Mouse (Mus musculus): ENCODE measurements around the gene Rtkn. TPM values are rescaled to one million over a fixed set of nuclear protein-coding genes. Genes with fewer than 3 reads are reported as not detected.

Rtkn gene
- polyA plus RNA-seq, 1 experiment from 2014 or later = 38.5 TPM

DNA sequence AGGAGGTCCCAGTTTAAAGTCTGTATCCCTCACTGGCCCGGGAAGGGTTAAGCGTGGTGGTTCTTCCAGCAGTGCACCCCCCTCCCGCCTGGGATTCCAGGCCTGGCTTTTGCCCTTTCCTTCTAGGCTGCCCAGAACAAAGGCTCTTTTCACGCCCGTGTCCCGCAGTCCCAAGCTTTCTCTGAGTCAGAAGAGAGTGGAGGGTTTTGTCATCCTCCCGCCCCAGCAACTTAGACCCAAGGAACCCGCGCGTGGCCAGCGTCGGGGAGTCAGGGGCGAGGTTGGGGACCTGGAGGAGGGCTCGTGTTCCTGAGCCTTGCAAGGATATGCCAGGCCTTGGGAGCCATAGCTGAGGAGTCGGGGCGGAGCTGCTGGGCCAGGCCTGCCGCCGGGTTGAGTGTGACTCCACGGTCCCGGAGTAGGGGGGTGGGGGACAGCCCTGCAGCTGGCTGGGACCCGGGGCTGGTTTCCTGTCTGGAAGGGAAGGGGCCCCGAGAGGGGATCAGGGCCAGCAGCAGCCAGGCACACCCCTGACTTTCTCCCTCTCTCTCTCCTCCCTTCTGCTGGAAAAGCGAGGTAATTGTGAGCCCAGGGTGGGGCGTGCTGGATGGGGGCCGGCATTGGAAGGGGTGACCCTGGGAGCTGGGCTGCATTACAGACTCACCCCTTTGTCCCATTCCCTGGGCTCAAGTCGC is 1.8 kb downstream of the Rtkn start:
- DNase-seq (ENCODE audit: low spot score) (peak; percentile 93), ATAC-seq (replicated peaks; ENCODE audit: low FRiP score, low read depth) (peak; percentile 67)
- Histone ChIP-seq H3K4me1 (replicated peaks; ENCODE audit: insufficient read depth, low read length) (peaks cover 33% of the 10 kb centered on the region), H3K36me3 (ENCODE audit: insufficient read depth, low read length) (0 out of 2 replicates have a peak, but pooled peaks cover 4% of the 10 kb centered on the region), H3K9me3 (replicated peaks; ENCODE audit: low read length) (no peaks in the 10 kb centered on the region), H3K9ac (ENCODE audit: low read depth, low read length) (peak overlapping the region; percentile 83), H3K27me3 (ENCODE audit: insufficient read depth, low read length) (no peaks in the 10 kb centered on the region), H3K27ac (peak overlapping the region; percentile 100), H3K4me3 (replicated peaks; ENCODE audit: low read depth, low read length) (peak overlapping the region; percentile 53), H3K4me2 (ENCODE audit: low read length) (peak overlapping the region; percentile 87)
- no peak for TF ChIP-seq CTCF (IDR thresholded peaks at IDR 0.05; ENCODE audit: low read depth)
- under 1% methylated on average over 26 of the region's 26 CpGs for WGBS

DNA sequence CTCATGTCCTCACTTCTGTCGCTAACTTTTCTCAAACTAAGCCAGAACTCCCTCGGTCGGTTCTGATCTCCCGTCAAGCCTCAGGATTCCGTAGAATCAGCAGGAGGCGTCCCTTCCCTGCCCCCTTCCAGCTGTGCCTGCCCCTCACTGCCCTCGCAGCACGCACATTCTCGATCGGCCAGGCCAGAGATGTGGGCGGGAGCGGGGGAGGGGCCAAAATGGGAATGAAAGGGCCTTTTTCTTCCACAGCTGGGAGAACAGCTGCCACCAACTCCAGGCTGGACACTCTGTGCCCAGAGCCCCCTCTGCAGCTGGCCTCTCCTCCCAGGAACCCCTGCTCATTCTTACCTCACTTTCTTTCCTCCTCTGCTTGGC is 2.3 kb downstream of the Rtkn start:
- Histone ChIP-seq H3K9ac (ENCODE audit: low read depth, low read length) (peak overlapping the region; percentile 83), H3K4me3 (replicated peaks; ENCODE audit: low read depth, low read length) (peak overlapping the region; percentile 53), H3K9me3 (replicated peaks; ENCODE audit: low read length) (no peaks in the 10 kb centered on the region), H3K4me2 (ENCODE audit: low read length) (peak overlapping the region; percentile 87), H3K36me3 (ENCODE audit: insufficient read depth, low read length) (0 out of 2 replicates have a peak, but pooled peaks cover 4% of the 10 kb centered on the region), H3K27ac (peak overlapping the region; percentile 100), H3K27me3 (ENCODE audit: insufficient read depth, low read length) (no peaks in the 10 kb centered on the region), H3K4me1 (replicated peaks; ENCODE audit: insufficient read depth, low read length) (peaks cover 38% of the 10 kb centered on the region)
- DNase-seq (ENCODE audit: low spot score) (peak; percentile 96), ATAC-seq (replicated peaks; ENCODE audit: low FRiP score, low read depth) (peak; percentile 61)
- peak; percentile 21; the same call in 1 of the 2 replicates for TF ChIP-seq CTCF (IDR thresholded peaks at IDR 0.05; ENCODE audit: low read depth)
- WGBS = under 1% methylated on average over 12 of the region's 12 CpGs

DNA sequence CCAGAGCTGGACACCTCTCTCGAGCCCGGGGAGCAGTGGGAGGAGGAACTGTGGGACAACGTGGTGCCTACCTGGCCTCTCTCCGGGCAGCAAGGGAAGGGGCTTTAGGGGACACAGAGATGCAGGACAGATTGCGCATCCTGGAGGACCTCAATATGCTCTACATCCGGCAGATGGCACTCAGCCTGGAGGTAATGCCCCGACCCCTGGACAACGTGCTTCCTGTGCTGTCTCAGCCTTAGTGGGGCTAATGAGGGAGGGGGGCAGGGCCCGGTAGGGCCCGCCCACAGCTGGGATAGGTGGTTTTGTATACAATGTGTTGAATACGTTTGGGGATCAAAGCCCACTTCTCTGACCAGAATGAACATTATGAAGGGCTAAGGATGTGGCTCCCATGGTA is 2.8 kb downstream of the Rtkn start:
- Histone ChIP-seq H3K9ac (ENCODE audit: low read depth, low read length) (peak overlapping the region; percentile 83), H3K4me3 (replicated peaks; ENCODE audit: low read depth, low read length) (peak overlapping the region; percentile 53), H3K36me3 (ENCODE audit: insufficient read depth, low read length) (0 out of 2 replicates have a peak, but pooled peaks cover 4% of the 10 kb centered on the region), H3K27ac (peak overlapping the region; percentile 100), H3K9me3 (replicated peaks; ENCODE audit: low read length) (no peaks in the 10 kb centered on the region), H3K27me3 (ENCODE audit: insufficient read depth, low read length) (no peaks in the 10 kb centered on the region), H3K4me1 (replicated peaks; ENCODE audit: insufficient read depth, low read length) (peaks cover 38% of the 10 kb centered on the region), H3K4me2 (ENCODE audit: low read length) (peak overlapping the region; percentile 87)
- TF ChIP-seq CTCF (IDR thresholded peaks at IDR 0.05; ENCODE audit: low read depth) = peak; percentile 43
- DNase-seq (ENCODE audit: low spot score) (peak; percentile 71), ATAC-seq (replicated peaks; ENCODE audit: low FRiP score, low read depth) (peak; percentile 22; the same call in 1 of the 2 replicates)
- WGBS = 2% methylated on average over 11 of the region's 11 CpGs

DNA sequence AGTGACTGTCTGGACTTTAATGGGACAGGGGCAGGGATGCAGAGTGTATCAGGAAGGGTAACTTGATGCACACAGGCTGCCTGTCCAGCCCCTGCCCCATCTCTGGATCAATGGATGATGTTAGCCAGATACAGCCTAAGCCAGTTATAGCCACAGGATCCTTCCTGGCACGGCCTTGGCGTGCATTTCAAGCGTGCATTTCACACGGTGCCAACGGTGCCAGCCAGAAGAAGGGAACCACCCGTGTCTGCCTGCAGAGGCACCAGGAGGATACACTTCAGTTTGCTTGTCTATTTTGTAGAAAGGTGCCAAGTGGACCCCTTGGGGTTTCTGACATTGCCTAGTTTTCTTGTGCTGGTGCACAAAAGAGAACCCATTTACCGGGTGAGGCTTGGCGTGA is 4.8 kb downstream of the Rtkn start:
- Histone ChIP-seq H3K4me1 (replicated peaks; ENCODE audit: insufficient read depth, low read length) (peaks cover 35% of the 10 kb centered on the region), H3K9me3 (replicated peaks; ENCODE audit: low read length) (no peaks in the 10 kb centered on the region), H3K27me3 (ENCODE audit: insufficient read depth, low read length) (no peaks in the 10 kb centered on the region), H3K9ac (ENCODE audit: low read depth, low read length) (no peak overlapping the region), H3K27ac (no peak overlapping the region), H3K4me2 (ENCODE audit: low read length) (no peak overlapping the region), H3K36me3 (ENCODE audit: insufficient read depth, low read length) (0 out of 2 replicates have a peak, but pooled peaks cover 4% of the 10 kb centered on the region), H3K4me3 (replicated peaks; ENCODE audit: low read depth, low read length) (no peak overlapping the region)
- ATAC-seq (replicated peaks; ENCODE audit: low FRiP score, low read depth) = no peak
- WGBS = 98% methylated on average over 8 of the region's 8 CpGs
- no peak for TF ChIP-seq CTCF (IDR thresholded peaks at IDR 0.05; ENCODE audit: low read depth)
- no peak for DNase-seq (ENCODE audit: low spot score)

DNA sequence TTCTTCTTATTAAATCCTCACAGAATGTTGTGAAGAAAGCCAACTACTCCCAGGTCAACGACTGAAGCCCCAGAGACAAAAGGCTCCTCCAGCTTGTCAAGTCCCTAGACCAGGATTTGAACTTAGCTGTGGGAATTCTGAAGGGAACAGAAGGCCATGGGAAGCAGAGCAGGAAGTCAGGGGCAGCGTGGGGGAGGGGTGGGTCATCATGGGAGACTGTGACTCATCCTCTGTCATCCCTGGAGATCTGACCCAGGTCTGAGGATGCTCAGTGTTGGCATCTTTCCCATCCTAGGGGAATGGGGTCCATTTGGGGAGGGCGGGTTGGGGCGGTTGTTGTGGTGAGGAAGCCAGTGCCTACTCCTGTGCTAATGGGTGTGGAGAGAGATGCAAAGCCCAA is 6.4 kb downstream of the Rtkn start:
- ATAC-seq (replicated peaks; ENCODE audit: low FRiP score, low read depth) (no peak), DNase-seq (ENCODE audit: low spot score) (no peak)
- H3K4me3 ChIP-seq (replicated peaks; ENCODE audit: low read depth, low read length) = no peak overlapping the region
- peak overlapping the region; percentile 63 for H3K4me2 ChIP-seq (ENCODE audit: low read length)
- 0 out of 2 replicates have a peak overlapping the region, but pooled peaks have one; percentile 36 for H3K27ac ChIP-seq
- no peak for TF ChIP-seq CTCF (IDR thresholded peaks at IDR 0.05; ENCODE audit: low read depth)
- H3K27me3 ChIP-seq (ENCODE audit: insufficient read depth, low read length) = no peaks in the 10 kb centered on the region
- no peaks in the 10 kb centered on the region for H3K9me3 ChIP-seq (replicated peaks; ENCODE audit: low read length)
- 39% methylated on average over 4 of the region's 4 CpGs for WGBS
- H3K9ac ChIP-seq (ENCODE audit: low read depth, low read length) = peak overlapping the region; percentile 57
- H3K36me3 ChIP-seq (ENCODE audit: insufficient read depth, low read length) = 0 out of 2 replicates have a peak, but pooled peaks cover 4% of the 10 kb centered on the region
- H3K4me1 ChIP-seq (replicated peaks; ENCODE audit: insufficient read depth, low read length) = peaks cover 23% of the 10 kb centered on the region

DNA sequence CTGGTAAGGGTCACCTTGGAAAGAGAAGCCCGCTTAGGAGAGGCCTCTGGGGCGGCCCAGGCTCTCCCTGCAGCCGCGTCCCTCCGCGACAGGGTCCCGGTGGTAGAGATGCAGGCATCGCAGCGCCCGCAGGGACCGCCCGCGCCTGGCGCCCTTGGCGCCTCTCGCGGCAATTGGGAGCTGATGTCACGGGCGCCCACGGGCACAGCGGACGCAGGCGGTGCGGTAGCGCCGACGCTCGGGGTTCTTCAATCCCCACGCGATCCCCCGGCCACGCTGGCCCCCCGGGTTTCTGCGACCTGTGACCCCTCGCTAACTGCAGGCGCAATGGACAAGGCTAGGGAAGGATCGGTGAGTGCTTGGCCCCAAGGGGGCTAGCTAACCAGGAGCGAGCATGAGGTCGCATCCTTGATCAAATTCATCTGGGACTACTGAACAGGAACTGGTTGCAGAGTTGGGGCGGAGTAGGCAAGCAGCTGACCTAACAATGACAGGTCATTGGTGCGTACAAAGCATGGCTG is 7.0 kb downstream of the Rtkn start:
- Histone ChIP-seq H3K9ac (ENCODE audit: low read depth, low read length) (peak overlapping the region; percentile 57), H3K4me3 (replicated peaks; ENCODE audit: low read depth, low read length) (peak overlapping the region; percentile 14; the same call in 1 of the 2 replicates), H3K36me3 (ENCODE audit: insufficient read depth, low read length) (0 out of 2 replicates have a peak, but pooled peaks cover 4% of the 10 kb centered on the region), H3K9me3 (replicated peaks; ENCODE audit: low read length) (no peaks in the 10 kb centered on the region), H3K4me2 (ENCODE audit: low read length) (peak overlapping the region; percentile 63), H3K4me1 (replicated peaks; ENCODE audit: insufficient read depth, low read length) (peaks cover 23% of the 10 kb centered on the region), H3K27ac (0 out of 2 replicates have a peak overlapping the region, but pooled peaks have one; percentile 36), H3K27me3 (ENCODE audit: insufficient read depth, low read length) (no peaks in the 10 kb centered on the region)
- no peak for DNase-seq (ENCODE audit: low spot score)
- WGBS = 6% methylated on average over 41 of the region's 41 CpGs
- TF ChIP-seq CTCF (IDR thresholded peaks at IDR 0.05; ENCODE audit: low read depth) = no peak
- no peak for ATAC-seq (replicated peaks; ENCODE audit: low FRiP score, low read depth)

Data from kidney, postnatal 0 days (tissue).